Mouse (Mus musculus) hindbrain, embryonic 14.5 days (tissue): ENCODE data around the gene Pla2g7. TPM values are rescaled to one million over a fixed set of nuclear protein-coding genes. Genes with fewer than 3 reads are reported as not detected.

ENCODE experiments used
- ATAC-seq: fragments of 200-750 bp; cut with Nextera tagmentation; 2 replicates; pipeline ENCODE4 v1.8.0; 2017; ENCODE audit warnings: moderate number of reproducible peaks, mild to moderate bottlenecking, moderate TSS enrichment, moderate library complexity; ENCODE audit not compliant: low FRiP score
- DNase-seq: peaks from one replicate; pipeline ENCODE4 v3.0.0-alpha.2; 2015; ENCODE audit warnings: low spot score
- H3K27ac ChIP-seq: fragments of 300-500 bp; sonication (generic); 2 replicates; pipeline ENCODE4 v1.5.1; 2014; ENCODE audit warnings: mild to moderate bottlenecking, moderate library complexity
- H3K27me3 ChIP-seq: fragments of 300-500 bp; sonication (generic); 2 replicates; pipeline ENCODE4 v1.6.1; 2014; ENCODE audit warnings: mild to moderate bottlenecking, low read length, mixed read lengths; ENCODE audit not compliant: control insufficient read depth, insufficient read depth
- H3K36me3 ChIP-seq: fragments of 300-500 bp; sonication (generic); replicated peaks from 2 replicates; pipeline ENCODE4 v1.6.1; 2014; ENCODE audit not compliant: control insufficient read depth, insufficient read depth
- H3K4me1 ChIP-seq: fragments of 300-500 bp; sonication (generic); replicated peaks from 2 replicates; pipeline ENCODE4 v1.6.1; 2014; ENCODE audit warnings: antibody characterized with exemption, low read length, mixed read lengths; ENCODE audit not compliant: control insufficient read depth, insufficient read depth
- H3K4me2 ChIP-seq: fragments of 300-500 bp; sonication (generic); replicated peaks from 2 replicates; pipeline ENCODE4 v1.6.1; 2014; ENCODE audit warnings: mild to moderate bottlenecking, moderate library complexity
- H3K4me3 ChIP-seq: fragments of 300-500 bp; sonication (generic); replicated peaks from 2 replicates; pipeline ENCODE4 v1.5.1; 2014; ENCODE audit warnings: mild to moderate bottlenecking, low read length
- H3K9ac ChIP-seq: fragments of 300-500 bp; sonication (generic); 2 replicates; pipeline ENCODE4 v1.6.1; 2014
- H3K9me3 ChIP-seq: fragments of 300-500 bp; sonication (generic); 2 replicates; pipeline ENCODE4 v1.6.1; 2016; ENCODE audit warnings: low read length; ENCODE audit not compliant: control insufficient read depth
- WGBS: fragments of 180-500 bp; shearing (Covaris S2); extraction: QIAGEN DNeasy Blood & Tissue Kit; methylation state at CpG from one replicate; pipeline ENCODE4 v1.1.7; 2014; 5-methylcytosine and 5-hydroxymethylcytosine counted together
- polyA plus RNA-seq: library from polyadenylated mRNA; unstranded; fragments of >200 nt; fragmentation: Nextera tagmentation; extraction: Ambion mirVana; gene quantifications from 2 replicates; pipeline ENCODE4 v1.2.1, GENCODE M21; 2014

The Pla2g7 gene
- polyA plus RNA-seq, 1 experiment from 2014 or later: 105 TPM

DNA sequence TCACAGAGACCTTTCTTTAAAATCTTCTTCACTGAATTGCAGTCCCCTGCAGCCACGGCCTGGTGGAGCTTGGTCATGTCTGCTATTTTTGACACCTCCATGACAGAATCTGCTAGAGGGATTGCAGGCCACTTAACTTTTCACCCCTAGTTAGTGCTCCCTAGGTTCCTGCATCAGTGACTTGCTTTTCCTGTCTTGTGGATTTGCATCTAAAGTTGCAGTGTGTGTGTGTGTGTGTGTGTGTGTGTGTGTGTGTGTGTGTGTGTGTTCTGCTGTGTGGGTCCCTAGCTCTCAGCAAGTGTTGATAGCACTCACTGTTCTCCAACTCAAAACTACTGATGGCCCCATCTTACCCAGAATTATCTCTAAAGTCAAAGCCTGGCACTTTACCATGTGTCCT lies 24.4 kb upstream of the Pla2g7 start, which contains the start of gene Ankrd66:
TSS of gene Ankrd66 (minus strand) at position 101 of the 400 bp plus-strand sequence.
- no peaks in the 10 kb centered on the region for H3K9me3 ChIP-seq

DNA sequence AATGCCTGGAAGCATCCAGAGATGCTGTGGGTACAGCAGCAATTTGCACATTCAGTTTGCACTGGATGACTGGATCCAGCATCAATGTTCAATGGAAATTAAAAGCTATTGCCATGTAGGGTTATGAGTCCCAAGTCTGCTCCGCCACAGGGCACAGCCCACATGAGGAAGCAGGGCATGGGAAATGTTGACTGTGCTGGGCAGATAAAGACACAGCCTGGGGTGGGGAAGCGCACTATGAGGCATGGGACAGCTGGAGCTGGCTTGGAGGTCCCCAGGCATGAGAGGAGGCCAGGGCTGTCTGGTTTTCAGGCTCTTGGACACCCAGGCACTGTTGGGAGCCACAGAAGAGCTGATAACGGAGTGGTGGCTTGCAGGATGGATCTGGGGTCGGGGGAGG lies 23.9 kb upstream of the Pla2g7 start:
- Histone ChIP-seq H3K4me1 (no peaks in the 10 kb centered on the region), H3K9me3 (no peaks in the 10 kb centered on the region), H3K27me3 (no peaks in the 10 kb centered on the region), H3K27ac (no peak overlapping the region), H3K9ac (no peak overlapping the region), H3K4me3 (no peak overlapping the region), H3K36me3 (no peaks in the 10 kb centered on the region), H3K4me2 (no peak overlapping the region)
- ATAC-seq (no peak), DNase-seq (no peak)
- WGBS: 90% methylated on average over 4 of the region's 4 CpGs

More for the DNA sequence above, 24.4 kb upstream of the Pla2g7 start, which contains the start of gene Ankrd66:
- ATAC-seq (no peak), DNase-seq (no peak)
- H3K27ac ChIP-seq: no peak within 1 kb of the TSS
- H3K27me3 ChIP-seq: no peaks in the 10 kb centered on the region
- no peak within 1 kb of the TSS for H3K4me3 ChIP-seq
- WGBS: 85% methylated on average over 1 of the region's 1 CpGs
- no peaks in the 10 kb centered on the region for H3K4me1 ChIP-seq
- H3K36me3 ChIP-seq: no peaks in the 10 kb centered on the region
- no peak within 1 kb of the TSS for H3K4me2 ChIP-seq
- no peak within 1 kb of the TSS for H3K9ac ChIP-seq

DNA sequence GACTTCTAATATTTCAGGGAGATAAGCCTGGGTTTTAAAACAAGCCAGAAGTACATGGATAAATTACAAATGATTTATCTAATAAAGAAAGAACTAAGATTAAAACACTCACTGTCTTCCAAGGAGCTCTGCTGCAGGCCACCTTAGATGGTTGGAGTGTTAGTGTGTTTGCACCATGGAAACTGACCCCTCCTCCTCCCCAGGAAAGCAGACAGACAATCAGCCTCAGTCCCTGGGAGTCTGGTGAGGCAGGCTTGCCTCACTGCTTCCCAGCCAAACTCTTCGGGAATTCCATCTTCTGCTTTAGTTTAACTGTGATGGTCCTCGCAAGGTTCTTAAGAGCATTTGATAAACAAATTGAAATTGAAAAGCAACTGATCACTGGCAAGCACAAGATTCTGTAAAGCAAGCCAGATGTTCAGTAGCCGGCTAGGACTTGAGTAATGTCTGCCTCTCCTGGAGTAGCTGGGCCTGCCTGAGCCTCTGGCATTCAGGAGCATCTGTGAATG lies 16.7 kb upstream of the Pla2g7 start:
- H3K27me3 ChIP-seq: no peaks in the 10 kb centered on the region
- H3K36me3 ChIP-seq: no peaks in the 10 kb centered on the region
- H3K4me3 ChIP-seq: no peak overlapping the region
- H3K4me1 ChIP-seq: no peaks in the 10 kb centered on the region
- H3K27ac ChIP-seq: no peak overlapping the region; the same call in 1 of the 2 replicates
- DNase-seq: no peak
- no peak overlapping the region for H3K4me2 ChIP-seq
- no peaks in the 10 kb centered on the region for H3K9me3 ChIP-seq
- no peak overlapping the region for H3K9ac ChIP-seq
- no peak for ATAC-seq
- 13% methylated on average over 3 of the region's 3 CpGs for WGBS

DNA sequence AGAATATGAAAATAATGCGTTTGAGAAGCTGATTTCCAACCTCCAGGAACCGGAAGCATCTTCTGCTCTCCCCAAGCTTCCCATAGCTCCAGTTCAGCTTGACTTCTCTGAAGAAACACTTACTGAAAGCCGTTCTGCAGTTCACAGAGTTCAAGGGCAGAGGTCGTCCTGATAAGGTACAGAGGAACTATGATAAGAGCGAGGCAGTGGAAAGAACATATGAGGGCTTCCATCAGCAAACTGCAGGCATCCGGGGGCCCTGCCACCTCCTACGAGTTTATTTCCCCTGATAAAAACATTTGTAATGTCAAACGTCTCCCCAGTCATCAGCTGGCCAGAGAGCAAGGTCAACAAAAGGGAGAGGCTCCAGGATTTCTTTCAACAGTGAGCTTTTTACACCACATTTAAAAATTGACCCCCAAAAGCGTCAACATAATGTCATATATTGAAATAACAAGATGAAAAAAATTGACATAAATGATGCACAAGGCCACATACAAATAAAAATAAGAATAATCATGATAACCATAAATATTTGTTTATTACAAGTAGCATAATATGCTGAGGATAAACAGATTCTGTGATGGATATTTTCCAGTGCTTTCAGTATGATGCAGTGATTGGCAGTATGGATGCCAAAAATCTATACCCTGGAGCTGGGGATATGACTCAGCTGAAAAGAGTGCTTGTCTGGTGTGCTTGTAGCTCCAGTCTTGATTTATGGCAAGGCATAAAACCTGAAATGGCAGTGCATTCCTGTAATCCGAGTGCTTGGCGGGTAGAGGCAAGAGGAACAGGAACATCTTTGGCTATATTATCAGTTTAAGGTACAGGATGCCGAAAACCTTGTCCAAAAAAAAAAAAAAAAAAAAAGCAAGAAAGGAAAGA lies 13.1 kb upstream of the Pla2g7 start:
- WGBS: 81% methylated on average over 12 of the region's 12 CpGs
- H3K36me3 ChIP-seq: no peaks in the 10 kb centered on the region
- H3K9ac ChIP-seq: no peak overlapping the region
- H3K4me1 ChIP-seq: no peaks in the 10 kb centered on the region
- no peak overlapping the region for H3K4me3 ChIP-seq
- DNase-seq (no peak), ATAC-seq (no peak)
- no peak overlapping the region for H3K4me2 ChIP-seq
- no peaks in the 10 kb centered on the region for H3K27me3 ChIP-seq
- no peaks in the 10 kb centered on the region for H3K9me3 ChIP-seq
- no peak overlapping the region for H3K27ac ChIP-seq

DNA sequence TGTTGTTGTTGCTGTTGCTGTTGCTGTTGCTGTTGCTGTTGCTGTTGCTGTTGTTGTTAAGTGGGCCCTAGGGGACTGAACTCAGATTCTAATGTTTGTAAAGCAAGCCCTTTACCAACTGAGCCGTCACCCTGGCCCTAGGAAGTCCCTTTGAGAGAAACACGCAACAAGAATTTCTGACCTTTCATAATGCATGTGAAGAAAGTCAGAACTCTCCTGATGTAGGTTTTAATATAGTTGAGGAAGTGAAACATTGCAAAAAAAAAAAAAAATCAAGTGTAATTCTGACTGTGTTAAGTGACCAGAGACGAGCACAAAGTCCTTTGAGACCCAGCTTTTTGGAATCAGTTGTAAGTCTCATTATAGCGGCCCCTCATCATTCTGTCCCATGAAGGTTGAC lies 10.8 kb upstream of the Pla2g7 start:
- WGBS: 61% methylated on average over 4 of the region's 4 CpGs
- no peaks in the 10 kb centered on the region for H3K36me3 ChIP-seq
- no peak overlapping the region for H3K9ac ChIP-seq
- H3K27me3 ChIP-seq: no peaks in the 10 kb centered on the region
- H3K27ac ChIP-seq: no peak overlapping the region
- no peak overlapping the region for H3K4me2 ChIP-seq
- no peaks in the 10 kb centered on the region for H3K4me1 ChIP-seq
- ATAC-seq: peak; percentile 3
- H3K4me3 ChIP-seq: no peak overlapping the region
- no peaks in the 10 kb centered on the region for H3K9me3 ChIP-seq
- no peak for DNase-seq

DNA sequence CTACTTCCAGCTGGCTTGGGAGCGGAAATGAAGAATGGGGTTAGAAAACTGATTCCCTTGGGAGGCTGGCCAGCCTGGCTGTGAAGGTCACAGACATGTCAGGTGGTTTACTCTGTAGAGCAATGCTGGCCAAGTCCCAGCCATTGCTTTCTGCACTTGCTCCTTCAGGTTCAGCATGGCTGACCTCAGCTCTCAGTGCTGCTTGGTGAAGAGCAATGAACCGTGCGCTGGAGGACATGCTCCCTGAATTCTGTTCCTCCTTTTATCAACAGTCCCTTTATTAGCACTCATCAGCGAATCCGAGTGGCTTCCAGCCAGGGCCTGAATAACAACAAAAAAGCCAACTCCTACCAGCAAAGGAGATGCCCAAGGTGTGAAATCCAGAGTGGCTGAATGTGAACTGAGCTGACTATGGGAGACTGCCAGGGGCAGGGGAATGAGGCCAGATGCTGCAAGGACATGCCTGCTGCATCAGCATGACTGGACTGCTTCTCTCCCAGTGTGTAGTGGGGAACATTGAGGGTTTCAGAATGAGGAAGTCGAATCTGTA lies 10.3 kb upstream of the Pla2g7 start:
- 18% methylated on average over 6 of the region's 6 CpGs for WGBS
- no peak overlapping the region for H3K4me2 ChIP-seq
- DNase-seq: peak; percentile 60
- no peak overlapping the region for H3K9ac ChIP-seq
- H3K27me3 ChIP-seq: no peaks in the 10 kb centered on the region
- ATAC-seq: peak; percentile 96
- H3K4me1 ChIP-seq: no peaks in the 10 kb centered on the region
- H3K27ac ChIP-seq: no peak overlapping the region
- no peaks in the 10 kb centered on the region for H3K36me3 ChIP-seq
- no peaks in the 10 kb centered on the region for H3K9me3 ChIP-seq
- no peak overlapping the region for H3K4me3 ChIP-seq

DNA sequence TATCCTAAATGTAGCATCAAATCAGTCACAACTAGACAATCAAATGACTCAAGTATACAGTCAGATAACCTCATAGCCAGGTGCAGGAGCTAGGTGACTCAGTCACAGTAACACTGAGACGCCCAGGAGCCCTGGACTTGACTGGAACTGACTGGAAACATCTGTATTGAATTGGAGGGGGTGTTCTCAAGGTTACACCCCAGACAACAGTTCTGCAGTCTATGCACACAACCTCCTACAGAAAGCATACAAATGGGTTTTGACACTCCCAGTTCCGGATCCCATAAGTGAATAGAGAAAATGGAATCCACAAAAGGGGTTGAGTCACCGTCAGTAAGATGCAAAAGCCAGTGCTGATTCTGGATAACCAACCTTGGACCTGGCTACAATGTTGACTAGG lies 9.2 kb upstream of the Pla2g7 start:
- ATAC-seq: no peak
- Histone ChIP-seq H3K27me3 (no peaks in the 10 kb centered on the region), H3K4me1 (no peaks in the 10 kb centered on the region), H3K9me3 (no peaks in the 10 kb centered on the region), H3K27ac (no peak overlapping the region), H3K4me3 (no peak overlapping the region), H3K4me2 (no peak overlapping the region), H3K9ac (no peak overlapping the region), H3K36me3 (no peaks in the 10 kb centered on the region)
- WGBS: 87% methylated on average over 3 of the region's 3 CpGs
- no peak for DNase-seq

DNA sequence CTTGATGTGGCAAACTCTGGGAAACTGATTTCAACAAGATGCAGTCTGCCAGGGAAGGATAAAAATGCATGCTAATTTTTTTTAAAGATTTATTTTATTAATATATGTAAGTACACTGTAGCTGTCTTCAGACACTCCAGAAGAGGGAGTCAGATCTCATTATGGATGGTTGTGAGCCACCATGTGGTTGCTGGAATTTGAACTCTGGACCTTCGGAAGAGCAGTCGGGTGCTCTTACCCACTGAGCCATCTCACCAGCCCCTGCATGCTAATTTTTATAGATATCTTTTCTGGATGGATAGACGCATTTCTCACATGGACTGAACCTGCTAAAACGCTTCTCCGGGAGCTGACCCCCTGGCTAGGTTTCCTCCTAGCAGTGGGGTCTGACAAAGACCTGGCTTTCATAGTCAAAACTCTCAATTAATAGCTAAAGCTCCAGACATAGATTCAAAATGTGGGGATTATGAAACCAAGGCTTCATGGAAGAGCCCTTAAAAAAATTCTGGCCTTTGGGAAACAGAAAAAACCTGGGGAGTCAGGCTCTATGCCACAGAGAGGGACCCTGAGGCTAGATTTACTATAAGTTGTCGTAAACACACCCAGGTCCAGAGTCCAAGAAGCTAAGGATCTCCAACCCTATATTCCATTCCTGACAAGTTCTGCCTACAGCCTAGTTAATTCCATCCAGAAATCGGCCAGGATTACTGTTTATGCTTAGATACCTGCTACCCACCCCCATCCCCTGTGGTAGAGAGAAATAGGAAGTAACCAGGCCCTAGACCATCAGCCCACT lies 4.5 kb upstream of the Pla2g7 start:
- no peak overlapping the region for H3K4me2 ChIP-seq
- no peak overlapping the region for H3K4me3 ChIP-seq
- H3K36me3 ChIP-seq: no peaks in the 10 kb centered on the region
- no peak overlapping the region for H3K27ac ChIP-seq
- no peaks in the 10 kb centered on the region for H3K27me3 ChIP-seq
- no peaks in the 10 kb centered on the region; the same call in 1 of the 2 replicates for H3K4me1 ChIP-seq
- no peaks in the 10 kb centered on the region for H3K9me3 ChIP-seq
- ATAC-seq: no peak
- WGBS: 87% methylated on average over 7 of the region's 7 CpGs
- H3K9ac ChIP-seq: no peak overlapping the region
- DNase-seq: no peak

DNA sequence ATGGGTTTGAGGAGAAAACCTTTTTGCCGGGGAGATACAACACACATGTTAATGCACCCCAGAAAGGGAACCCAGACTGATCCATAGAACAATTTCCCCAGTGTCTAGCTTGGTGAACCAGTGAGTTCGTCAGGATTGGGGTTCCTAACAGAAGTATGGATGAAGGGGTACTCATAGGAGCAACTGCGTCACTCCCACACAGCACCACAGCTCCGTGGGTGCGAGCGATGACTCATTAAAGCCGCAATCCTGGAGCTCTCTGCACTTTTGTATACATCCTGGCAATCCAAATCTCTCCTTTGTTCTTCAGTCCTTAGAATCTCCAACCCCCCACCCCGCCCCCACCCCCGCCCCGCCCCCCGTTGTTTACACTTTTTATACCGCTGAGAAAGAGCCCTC lies 306 bp upstream of the Pla2g7 start:
- ATAC-seq: no peak
- Histone ChIP-seq H3K36me3 (no peaks in the 10 kb centered on the region), H3K9me3 (no peaks in the 10 kb centered on the region), H3K27ac (peak overlapping the region; percentile 64; the same call in 1 of the 2 replicates), H3K4me3 (peak overlapping the region; percentile 35), H3K4me1 (no peaks in the 10 kb centered on the region; the same call in 1 of the 2 replicates), H3K27me3 (no peaks in the 10 kb centered on the region), H3K4me2 (peak overlapping the region; percentile 67), H3K9ac (peak overlapping the region; percentile 58; the same call in 1 of the 2 replicates)
- 4% methylated on average over 12 of the region's 12 CpGs for WGBS
- no peak for DNase-seq
